Mouse (Mus musculus): ENCODE measurements around the gene Nrarp. TPM values are rescaled to one million over a fixed set of nuclear protein-coding genes. Genes with fewer than 3 reads are reported as not detected.

Nrarp gene
- polyA plus RNA-seq (2014; fragmentation: Illumina TruSeq; extraction: RNeasy Lipid Tissue Mini Kit (QIAGEN cat#74804); ENCODE audit: low read depth, low replicate concordance): 0.61 TPM

DNA sequence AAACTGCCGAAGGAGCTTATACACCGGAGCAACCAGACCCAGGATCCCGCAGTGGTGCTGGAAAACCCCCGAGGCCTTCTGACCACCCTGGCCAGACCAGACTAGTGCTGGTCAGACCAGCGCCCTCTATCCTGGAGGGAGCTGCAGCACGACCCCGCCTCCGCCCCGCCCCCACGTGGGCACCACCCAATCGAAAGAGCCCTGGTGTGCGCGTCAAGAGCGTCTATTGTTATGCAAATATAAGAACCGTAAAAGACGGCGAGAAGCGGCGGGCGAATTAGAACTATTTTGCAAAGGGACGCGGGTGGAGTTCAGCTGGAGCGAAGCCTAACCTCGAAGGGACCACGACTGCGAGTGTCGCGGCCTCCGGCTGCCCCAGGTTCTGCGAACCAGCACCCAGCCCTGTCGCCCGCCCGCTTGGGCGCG lies at the start of gene Nrarp:
Gene Nrarp, plus strand, starts transcription at position 281 of the 426 bp plus-strand sequence.

DNA sequence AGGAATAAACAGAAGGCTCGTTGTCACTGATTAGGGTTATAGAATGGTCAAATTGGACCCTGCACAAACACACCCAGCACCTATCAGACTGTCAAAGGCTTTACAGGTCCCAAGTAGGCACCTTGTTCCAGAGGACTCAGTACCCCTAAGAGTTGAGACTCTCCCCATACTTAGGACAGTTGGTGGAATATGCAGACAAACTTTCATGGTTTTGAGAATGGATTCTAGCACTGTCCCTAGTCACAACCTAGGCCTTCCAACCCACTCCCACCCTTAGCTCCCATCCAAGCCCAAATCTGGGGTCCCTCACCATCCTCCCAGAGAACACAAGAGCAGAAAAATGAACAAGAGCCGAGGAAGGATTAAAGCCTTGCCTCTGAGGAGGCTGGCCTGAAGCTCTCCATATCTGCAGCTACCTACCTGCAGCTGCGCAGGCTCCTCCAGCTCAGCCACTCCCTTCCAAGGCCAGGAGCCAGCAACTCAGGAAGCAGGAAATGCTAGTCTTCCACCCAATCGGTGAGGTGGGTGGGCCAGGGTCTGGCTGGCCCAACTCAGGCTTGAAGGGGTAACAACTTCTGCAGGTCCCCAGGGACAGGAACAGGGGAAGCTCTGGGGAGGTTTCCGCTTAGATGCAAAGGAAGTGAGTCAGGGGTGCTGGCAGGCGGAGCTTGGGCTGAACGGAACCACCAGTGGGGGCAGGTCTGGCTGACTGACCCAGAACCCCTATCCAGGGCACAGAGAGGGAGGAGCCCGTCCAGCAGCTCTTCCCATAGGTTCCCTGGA lies 15.8 kb downstream of the Nrarp start, which contains the start of gene Tor4a:
Gene Tor4a, minus strand, starts transcription at position 715 of the 783 bp plus-strand sequence.

DNA sequence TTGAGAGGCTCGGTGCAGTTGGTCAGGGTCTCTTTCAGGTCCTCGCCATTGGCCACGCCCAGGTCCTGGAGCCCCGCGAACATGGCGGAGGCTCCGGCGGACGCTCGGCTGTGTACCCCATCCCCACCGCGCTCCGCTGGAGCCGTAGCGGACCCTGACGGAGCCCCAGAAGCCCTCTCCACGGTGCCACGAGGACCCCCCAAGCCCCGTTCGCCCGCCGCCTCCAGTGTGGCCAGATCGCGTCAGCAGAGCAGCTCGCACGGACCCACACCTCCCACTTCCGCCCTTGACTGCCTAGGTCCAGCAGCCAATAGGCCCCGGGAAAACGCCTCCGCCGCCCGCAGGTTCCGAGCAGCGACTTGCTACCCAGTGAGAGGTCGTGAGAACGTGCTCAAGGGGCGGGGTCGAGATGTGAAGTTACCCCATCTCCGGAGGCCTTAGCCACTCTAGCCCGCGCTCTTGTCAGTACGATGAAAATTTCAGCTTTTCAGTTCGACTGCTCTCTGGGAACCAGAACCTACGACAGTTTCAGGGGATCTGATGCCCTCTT lies 30.6 kb downstream of the Nrarp start, which contains the start of gene Nelfb:
Gene Nelfb, minus strand, starts transcription at position 369 of the 550 bp plus-strand sequence.

GRCm38 (mm10) chr2:25214444-25214843 lies 33.9 kb downstream of the Nrarp start, which contains the start of gene Stpg3:
TSS of gene Stpg3 (minus strand) at chr2:25214637.

GRCm38 (mm10) chr2:25218445-25218844 lies 37.9 kb downstream of the Nrarp start, which contains the start of gene Fam166a:
TSS of gene Fam166a (plus strand) at chr2:25218745.

GRCm38 (mm10) chr2:25224492-25224765 lies 43.9 kb downstream of the Nrarp start, which contains the start of gene Tubb4b:
TSS of gene Tubb4b (minus strand) at chr2:25224702.

Other genes with a start within 250 kb of the Nrarp start
- gene Arrdc1, start 245.5 kb upstream of the Nrarp start, polyA plus RNA-seq (2014; fragmentation: Illumina TruSeq; extraction: RNeasy Lipid Tissue Mini Kit (QIAGEN cat#74804); ENCODE audit: low read depth, low replicate concordance): not detected
- gene Zmynd19, start 231.0 kb upstream of the Nrarp start, polyA plus RNA-seq (2014; fragmentation: Illumina TruSeq; extraction: RNeasy Lipid Tissue Mini Kit (QIAGEN cat#74804); ENCODE audit: low read depth, low replicate concordance): 3.2 TPM
- gene Dph7, start 218.4 kb upstream of the Nrarp start, polyA plus RNA-seq (2014; fragmentation: Illumina TruSeq; extraction: RNeasy Lipid Tissue Mini Kit (QIAGEN cat#74804); ENCODE audit: low read depth, low replicate concordance): 1.9 TPM
- 22.5 TPM for gene Mrpl41, start 205.7 kb upstream of the Nrarp start, polyA plus RNA-seq (2014; fragmentation: Illumina TruSeq; extraction: RNeasy Lipid Tissue Mini Kit (QIAGEN cat#74804); ENCODE audit: low read depth, low replicate concordance)
- 26.6 TPM for gene Pnpla7, start 204.7 kb upstream of the Nrarp start, polyA plus RNA-seq (2014; fragmentation: Illumina TruSeq; extraction: RNeasy Lipid Tissue Mini Kit (QIAGEN cat#74804); ENCODE audit: low read depth, low replicate concordance)
- gene Nsmf, start 126.4 kb upstream of the Nrarp start, polyA plus RNA-seq (2014; fragmentation: Illumina TruSeq; extraction: RNeasy Lipid Tissue Mini Kit (QIAGEN cat#74804); ENCODE audit: low read depth, low replicate concordance): 16.6 TPM
- 33.1 TPM for gene Entpd8, start 100.5 kb upstream of the Nrarp start, polyA plus RNA-seq (2014; fragmentation: Illumina TruSeq; extraction: RNeasy Lipid Tissue Mini Kit (QIAGEN cat#74804); ENCODE audit: low read depth, low replicate concordance)
- gene Noxa1, start 85.6 kb upstream of the Nrarp start, polyA plus RNA-seq (2014; fragmentation: Illumina TruSeq; extraction: RNeasy Lipid Tissue Mini Kit (QIAGEN cat#74804); ENCODE audit: low read depth, low replicate concordance): not detected
- 0.56 TPM for gene Tor4a, start 16.1 kb downstream of the Nrarp start, polyA plus RNA-seq (2014; fragmentation: Illumina TruSeq; extraction: RNeasy Lipid Tissue Mini Kit (QIAGEN cat#74804); ENCODE audit: low read depth, low replicate concordance)
- 4.3 TPM for gene Nelfb, start 30.7 kb downstream of the Nrarp start, polyA plus RNA-seq (2014; fragmentation: Illumina TruSeq; extraction: RNeasy Lipid Tissue Mini Kit (QIAGEN cat#74804); ENCODE audit: low read depth, low replicate concordance)
- gene Stpg3, start 33.9 kb downstream of the Nrarp start, polyA plus RNA-seq (2014; fragmentation: Illumina TruSeq; extraction: RNeasy Lipid Tissue Mini Kit (QIAGEN cat#74804); ENCODE audit: low read depth, low replicate concordance): not detected
- gene Fam166a, start 38.0 kb downstream of the Nrarp start, polyA plus RNA-seq (2014; fragmentation: Illumina TruSeq; extraction: RNeasy Lipid Tissue Mini Kit (QIAGEN cat#74804); ENCODE audit: low read depth, low replicate concordance): not detected
- 31.1 TPM for gene Tubb4b, start 43.9 kb downstream of the Nrarp start, polyA plus RNA-seq (2014; fragmentation: Illumina TruSeq; extraction: RNeasy Lipid Tissue Mini Kit (QIAGEN cat#74804); ENCODE audit: low read depth, low replicate concordance)
- gene Slc34a3, start 53.6 kb downstream of the Nrarp start, polyA plus RNA-seq (2014; fragmentation: Illumina TruSeq; extraction: RNeasy Lipid Tissue Mini Kit (QIAGEN cat#74804); ENCODE audit: low read depth, low replicate concordance): not detected
- gene Rnf224, start 56.0 kb downstream of the Nrarp start, polyA plus RNA-seq (2014; fragmentation: Illumina TruSeq; extraction: RNeasy Lipid Tissue Mini Kit (QIAGEN cat#74804); ENCODE audit: low read depth, low replicate concordance): not detected
- gene Rnf208, start 61.5 kb downstream of the Nrarp start, polyA plus RNA-seq (2014; fragmentation: Illumina TruSeq; extraction: RNeasy Lipid Tissue Mini Kit (QIAGEN cat#74804); ENCODE audit: low read depth, low replicate concordance): not detected
- gene Cysrt1, start 61.7 kb downstream of the Nrarp start, polyA plus RNA-seq (2014; fragmentation: Illumina TruSeq; extraction: RNeasy Lipid Tissue Mini Kit (QIAGEN cat#74804); ENCODE audit: low read depth, low replicate concordance): not detected
- 0.69 TPM for gene AL732309.1, start 66.1 kb downstream of the Nrarp start, polyA plus RNA-seq (2014; fragmentation: Illumina TruSeq; extraction: RNeasy Lipid Tissue Mini Kit (QIAGEN cat#74804); ENCODE audit: low read depth, low replicate concordance)
- 0.85 TPM for gene Tmem203, start 74.7 kb downstream of the Nrarp start, polyA plus RNA-seq (2014; fragmentation: Illumina TruSeq; extraction: RNeasy Lipid Tissue Mini Kit (QIAGEN cat#74804); ENCODE audit: low read depth, low replicate concordance)
- gene Tprn, start 81.9 kb downstream of the Nrarp start, polyA plus RNA-seq (2014; fragmentation: Illumina TruSeq; extraction: RNeasy Lipid Tissue Mini Kit (QIAGEN cat#74804); ENCODE audit: low read depth, low replicate concordance): 0.19 TPM
- 2.6 TPM for gene Ssna1, start 91.7 kb downstream of the Nrarp start, polyA plus RNA-seq (2014; fragmentation: Illumina TruSeq; extraction: RNeasy Lipid Tissue Mini Kit (QIAGEN cat#74804); ENCODE audit: low read depth, low replicate concordance)
- 7.9 TPM for gene Anapc2, start 91.7 kb downstream of the Nrarp start, polyA plus RNA-seq (2014; fragmentation: Illumina TruSeq; extraction: RNeasy Lipid Tissue Mini Kit (QIAGEN cat#74804); ENCODE audit: low read depth, low replicate concordance)
- gene Tmem210, start 107.4 kb downstream of the Nrarp start, polyA plus RNA-seq (2014; fragmentation: Illumina TruSeq; extraction: RNeasy Lipid Tissue Mini Kit (QIAGEN cat#74804); ENCODE audit: low read depth, low replicate concordance): not detected
- not detected for gene Lrrc26, start 109.2 kb downstream of the Nrarp start, polyA plus RNA-seq (2014; fragmentation: Illumina TruSeq; extraction: RNeasy Lipid Tissue Mini Kit (QIAGEN cat#74804); ENCODE audit: low read depth, low replicate concordance)
- not detected for gene Grin1, start 138.4 kb downstream of the Nrarp start, polyA plus RNA-seq (2014; fragmentation: Illumina TruSeq; extraction: RNeasy Lipid Tissue Mini Kit (QIAGEN cat#74804); ENCODE audit: low read depth, low replicate concordance)
- gene Man1b1, start 151.6 kb downstream of the Nrarp start, polyA plus RNA-seq (2014; fragmentation: Illumina TruSeq; extraction: RNeasy Lipid Tissue Mini Kit (QIAGEN cat#74804); ENCODE audit: low read depth, low replicate concordance): 8.7 TPM
- 4.9 TPM for gene Dpp7, start 175.6 kb downstream of the Nrarp start, polyA plus RNA-seq (2014; fragmentation: Illumina TruSeq; extraction: RNeasy Lipid Tissue Mini Kit (QIAGEN cat#74804); ENCODE audit: low read depth, low replicate concordance)
- gene Uap1l1, start 184.9 kb downstream of the Nrarp start, polyA plus RNA-seq (2014; fragmentation: Illumina TruSeq; extraction: RNeasy Lipid Tissue Mini Kit (QIAGEN cat#74804); ENCODE audit: low read depth, low replicate concordance): 1.8 TPM
- gene Sapcd2, start 191.6 kb downstream of the Nrarp start, polyA plus RNA-seq (2014; fragmentation: Illumina TruSeq; extraction: RNeasy Lipid Tissue Mini Kit (QIAGEN cat#74804); ENCODE audit: low read depth, low replicate concordance): not detected
- not detected for gene Entpd2, start 215.1 kb downstream of the Nrarp start, polyA plus RNA-seq (2014; fragmentation: Illumina TruSeq; extraction: RNeasy Lipid Tissue Mini Kit (QIAGEN cat#74804); ENCODE audit: low read depth, low replicate concordance)
- gene Npdc1, start 218.6 kb downstream of the Nrarp start, polyA plus RNA-seq (2014; fragmentation: Illumina TruSeq; extraction: RNeasy Lipid Tissue Mini Kit (QIAGEN cat#74804); ENCODE audit: low read depth, low replicate concordance): 1.1 TPM
- gene Fut7, start 242.5 kb downstream of the Nrarp start, polyA plus RNA-seq (2014; fragmentation: Illumina TruSeq; extraction: RNeasy Lipid Tissue Mini Kit (QIAGEN cat#74804); ENCODE audit: low read depth, low replicate concordance): not detected
- 2.0 TPM for gene Abca2, start 247.9 kb downstream of the Nrarp start, polyA plus RNA-seq (2014; fragmentation: Illumina TruSeq; extraction: RNeasy Lipid Tissue Mini Kit (QIAGEN cat#74804); ENCODE audit: low read depth, low replicate concordance)

All from liver, adult 10 weeks (tissue).